Mouse (Mus musculus) gastrocnemius, postnatal 36 days (tissue): ENCODE data around the gene Slc12a7. TPM values are rescaled to one million over a fixed set of nuclear protein-coding genes. Genes with fewer than 3 reads are reported as not detected.

Source experiments
- DNase-seq, 2 experiments: peaks; one replicate each; pipeline ENCODE4 v3.0.0; 2022
- intact Hi-C: fragments of 180-260 bp; cut with DNase I; formaldehyde crosslinking; loops from one replicate; pipeline ENCODE4 v1.15.1; 2025
- total RNA-seq, 2 experiments: library from RNA; stranded (reverse); gene quantifications; 2 replicates each; pipeline ENCODE4 v1.2.3; 2021

Slc12a7 gene
- total RNA-seq, 2 experiments from 2014 or later, result 4.3 to 5.5 TPM

DNA sequence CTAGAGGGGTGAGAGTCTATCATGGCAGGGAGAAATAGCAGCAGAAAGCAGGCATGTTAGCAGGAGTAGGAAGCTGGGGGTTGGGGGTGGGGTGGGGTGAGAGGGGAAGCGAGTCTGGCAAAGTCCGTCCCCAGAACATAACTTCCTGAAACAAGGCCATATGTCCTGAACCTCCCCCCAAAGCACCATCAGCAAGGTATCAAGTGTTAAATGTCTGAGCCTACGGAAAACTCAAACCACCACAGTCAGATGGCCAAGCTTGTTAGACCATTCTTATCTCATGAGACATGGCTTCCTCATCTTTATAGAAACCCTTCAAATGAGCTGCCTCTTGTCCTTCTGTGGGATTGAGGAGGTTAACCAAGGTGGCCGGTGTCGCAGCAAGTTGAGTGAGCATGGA, 60.3 kb downstream of the Slc12a7 start:
- no peak for DNase-seq
- intact Hi-C loops, result no loop called here

DNA sequence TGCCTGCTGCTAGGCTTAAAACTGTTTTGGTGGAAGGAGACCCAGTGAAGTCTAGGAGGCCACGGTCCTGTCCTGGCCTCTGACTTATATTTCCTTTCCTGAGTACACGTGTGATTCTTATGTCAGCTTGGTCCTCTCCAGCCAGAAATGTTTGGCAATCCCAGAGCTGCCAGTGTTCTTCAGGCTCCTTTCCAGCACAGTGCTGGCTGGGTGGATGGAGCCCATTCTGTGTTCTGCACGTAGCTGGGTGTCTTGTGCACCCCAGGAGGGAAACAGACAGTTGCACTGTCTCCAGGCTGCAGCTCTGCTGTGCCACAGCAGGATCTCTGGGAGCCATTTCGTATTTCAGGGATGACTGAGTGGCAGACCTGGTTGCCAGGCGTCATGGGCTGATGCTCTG, 66.2 kb downstream of the Slc12a7 start:
- intact Hi-C loops, result no loop called here
- DNase-seq, result no peak

- intact Hi-C loops, result no loop called here
These were observed 70.7 kb downstream of the Slc12a7 start for GRCm38 (mm10) chr13:73803450-73804178.

DNA sequence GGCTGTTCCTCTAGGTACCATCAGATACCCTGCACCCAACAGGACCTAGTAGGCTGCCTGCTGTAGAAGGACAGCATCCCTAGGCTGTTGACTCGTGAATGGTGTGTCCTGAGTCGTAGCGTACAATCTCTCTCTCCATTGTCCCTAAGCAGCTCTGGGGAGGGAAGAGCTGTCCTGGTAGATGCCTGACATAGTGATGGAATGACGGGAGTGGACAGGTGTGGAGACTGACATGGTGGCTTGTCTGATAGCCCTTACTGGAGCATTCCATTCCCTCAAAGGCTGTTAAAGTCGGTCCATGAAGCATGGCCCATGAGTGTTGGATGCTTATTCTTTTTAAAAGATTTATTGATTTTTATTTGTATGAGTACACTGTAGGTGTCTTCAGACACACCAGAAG, 72.0 kb downstream of the Slc12a7 start:
- intact Hi-C loops, result no loop called here
- no peak for DNase-seq

More at GRCm38 (mm10) chr13:73803450-73804178, 70.7 kb downstream of the Slc12a7 start:
- peak; percentile 29 to 48 for DNase-seq

DNA sequence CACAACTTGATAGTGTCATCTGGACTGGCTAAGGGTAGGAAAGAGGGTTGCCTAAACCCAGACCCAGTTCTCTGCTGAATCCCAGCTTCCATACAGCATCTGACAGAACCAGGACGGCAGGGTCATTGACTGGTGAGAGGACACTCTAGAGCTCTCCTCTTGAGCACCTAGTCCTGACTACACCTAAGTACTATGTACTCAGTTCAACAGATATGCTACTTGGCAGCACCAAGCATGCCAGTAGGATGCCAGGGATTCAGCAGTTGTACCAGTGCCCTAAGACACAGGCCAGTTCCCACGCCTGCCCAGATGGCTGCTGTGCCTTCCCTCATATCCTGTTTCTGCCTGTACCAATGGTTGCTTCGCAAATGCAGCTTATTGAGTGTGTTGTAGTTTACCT, 80.0 kb downstream of the Slc12a7 start:
- intact Hi-C loops, result no loop called here
- DNase-seq, result no peak

DNA sequence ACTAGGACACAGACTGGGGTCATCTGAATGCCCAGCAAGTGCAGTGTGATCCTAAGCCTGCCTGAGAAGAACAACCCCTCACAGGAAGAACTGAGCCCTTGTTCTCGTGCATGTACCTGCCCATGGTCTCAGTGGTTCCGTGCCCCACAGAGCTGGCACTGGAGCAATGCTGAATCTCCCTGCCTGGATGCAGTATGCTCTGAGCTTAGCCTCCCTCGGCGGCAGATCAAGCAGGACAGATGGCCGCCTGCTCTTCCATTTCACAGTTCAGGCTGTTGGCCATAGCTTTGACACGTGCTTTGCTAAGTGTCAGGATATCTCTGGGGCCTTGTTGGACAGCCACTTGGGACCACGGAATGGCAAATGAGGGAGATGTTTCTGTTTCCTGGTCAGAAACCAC, 81.3 kb downstream of the Slc12a7 start:
- intact Hi-C loops, result no loop called here
- no peak for DNase-seq

DNA sequence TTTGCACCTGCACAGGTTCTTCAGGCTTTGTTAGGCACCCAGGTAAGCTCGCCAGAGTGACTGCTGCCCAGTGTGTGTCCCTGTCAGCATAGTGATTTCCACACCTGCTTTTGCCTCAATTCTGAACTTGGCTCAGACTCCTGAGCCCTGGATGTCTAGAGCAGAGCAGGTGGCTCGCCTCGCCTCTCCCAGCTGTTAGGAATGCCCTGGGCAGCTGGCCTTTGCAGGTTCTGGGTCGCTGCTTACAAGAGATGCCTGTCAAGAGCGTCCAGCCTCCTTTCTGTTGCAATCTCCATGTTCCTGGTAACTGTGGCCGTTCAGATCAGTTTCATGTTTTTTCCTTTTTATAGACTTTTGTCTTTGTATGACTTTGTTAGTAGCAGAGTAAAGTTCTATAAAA, 83.4 kb downstream of the Slc12a7 start:
- intact Hi-C loops, result no loop called here
- DNase-seq, result no peak

- intact Hi-C loops, result no loop called here
- DNase-seq, result no peak
These were observed 86.0 kb downstream of the Slc12a7 start for GRCm38 (mm10) chr13:73818921-73819320.

GRCm38 (mm10) chr13:73821251-73821650, 88.4 kb downstream of the Slc12a7 start:
- intact Hi-C loops, result loop anchor here (10.0 kb wide), 1 partner anchor 316 kb away; no protein-coding TSS in a partner anchor
- no peak for DNase-seq

DNA sequence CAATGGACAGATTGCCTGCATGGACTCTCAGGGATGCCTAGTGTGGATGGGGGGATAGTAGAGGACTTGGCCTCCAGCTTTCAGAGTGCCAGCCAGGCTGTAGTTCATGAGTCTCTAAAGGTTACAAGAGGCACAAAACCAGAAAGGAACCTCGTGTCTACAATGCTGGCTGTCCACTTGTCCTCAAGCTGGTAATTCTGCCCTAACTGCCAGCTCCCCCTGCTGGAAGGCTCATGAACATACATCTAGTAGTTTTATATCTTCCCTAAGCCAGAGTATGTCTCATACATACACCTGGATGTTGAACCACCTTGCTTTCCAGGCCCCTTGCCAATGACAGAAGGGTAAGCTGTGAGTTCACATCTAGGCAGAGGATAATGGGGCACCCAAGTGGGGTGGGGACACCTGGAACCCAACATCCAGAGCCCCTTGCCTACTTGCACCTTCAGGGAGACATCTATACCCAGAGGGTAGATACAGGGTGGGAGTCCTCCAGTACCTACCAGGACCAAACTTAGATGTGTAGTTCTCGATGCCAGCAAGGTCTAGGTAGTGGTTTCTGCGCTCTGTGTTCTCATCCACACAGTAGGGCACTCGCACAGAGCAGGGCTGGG, 89.4 kb downstream of the Slc12a7 start:
- DNase-seq, result peak in 1 of 2 experiments; percentile 59

GRCm38 (mm10) chr13:73823711-73824110, 90.8 kb downstream of the Slc12a7 start:
- intact Hi-C loops, result loop anchor here (2.0 to 10.0 kb wide), 2 partner anchors 107 to 319 kb away; no protein-coding TSS in a partner anchor
- DNase-seq, result no peak

More for the DNA sequence above, 89.4 kb downstream of the Slc12a7 start:
- intact Hi-C loops, result loop anchor here (2.0 to 10.0 kb wide), 2 partner anchors 105 to 317 kb away; no protein-coding TSS in a partner anchor

DNA sequence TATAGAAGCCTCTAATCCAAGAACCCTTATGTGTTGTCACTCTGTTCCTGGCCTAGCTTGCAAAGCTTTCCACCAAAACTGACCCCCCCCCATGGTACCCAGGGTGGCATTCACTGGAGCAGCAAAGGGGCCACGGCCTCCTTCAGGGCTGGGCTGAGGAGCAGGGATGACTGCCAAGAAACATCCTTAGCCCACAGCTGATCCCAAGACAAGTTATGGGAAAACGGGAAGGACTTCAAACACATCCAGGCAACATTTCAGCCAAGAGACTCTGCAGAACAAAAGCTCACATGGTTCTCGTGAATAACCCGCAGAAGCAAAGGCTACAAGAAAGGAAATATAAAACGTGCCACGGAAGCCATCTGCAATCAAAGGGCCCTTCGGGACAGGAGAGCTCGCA, 94.3 kb downstream of the Slc12a7 start:
- no peak for DNase-seq
- intact Hi-C loops, result loop anchor here (10.0 kb wide), 1 partner anchor 322 kb away; no protein-coding TSS in a partner anchor

DNA sequence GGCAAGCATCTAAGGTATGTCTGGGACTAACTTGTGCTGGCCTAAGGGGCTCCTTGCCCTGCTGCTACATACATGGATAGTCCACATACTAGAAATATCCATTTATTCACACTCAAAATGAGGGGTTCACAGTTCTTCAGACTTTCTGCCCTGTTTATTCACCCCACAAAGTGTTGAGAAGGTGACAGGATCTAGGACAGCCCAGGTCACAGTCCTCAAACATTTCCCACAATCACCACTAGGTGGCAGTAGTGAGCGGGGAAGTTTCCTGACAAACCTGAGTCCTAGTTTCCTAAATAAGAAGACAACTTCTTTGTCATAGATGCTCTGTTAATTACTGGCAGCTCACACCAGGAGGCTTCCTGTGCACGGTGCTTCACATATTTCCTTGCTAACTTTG, 98.6 kb downstream of the Slc12a7 start:
- intact Hi-C loops, result loop anchor here (2.0 to 10.0 kb wide), 2 partner anchors 75 to 193 kb away; no protein-coding TSS in a partner anchor
- DNase-seq, result peak in 1 of 2 experiments; percentile 38

DNA sequence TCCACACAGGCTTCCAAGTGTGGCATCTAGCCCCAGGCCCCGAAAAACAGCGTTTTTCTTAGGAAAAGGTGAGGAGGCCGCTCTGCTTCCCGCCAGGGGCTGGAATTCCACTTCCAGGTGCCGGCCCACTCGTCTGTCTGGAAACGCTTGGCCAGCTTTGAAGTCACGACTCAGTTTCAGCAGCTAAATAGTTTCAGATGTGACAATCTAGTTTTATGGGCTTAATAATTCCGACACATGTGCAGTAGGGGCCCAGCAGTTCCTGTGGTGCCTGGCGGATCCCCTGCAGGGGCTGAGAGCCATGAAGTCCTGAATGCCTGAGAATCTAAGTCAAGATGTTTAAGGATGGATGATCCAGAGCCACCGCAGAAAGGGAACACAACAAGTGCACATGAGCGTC, 100.9 kb downstream of the Slc12a7 start:
- intact Hi-C loops, result loop anchor here (10.0 kb wide), 1 partner anchor 191 kb away; no protein-coding TSS in a partner anchor

GRCm38 (mm10) chr13:73835791-73836190, 102.9 kb downstream of the Slc12a7 start:
- intact Hi-C loops, result loop anchor here (10.0 kb wide), 1 partner anchor 189 kb away; no protein-coding TSS in a partner anchor
- DNase-seq, result no peak

More for the DNA sequence above, 100.9 kb downstream of the Slc12a7 start:
- DNase-seq, result no peak

- intact Hi-C loops, result loop anchor here (10.0 kb wide), 1 partner anchor 188 kb away; no protein-coding TSS in a partner anchor
- no peak for DNase-seq
These were observed 103.6 kb downstream of the Slc12a7 start for GRCm38 (mm10) chr13:73836491-73836890.

- no peak for DNase-seq
- intact Hi-C loops, result loop anchor here (10.0 kb wide), 1 partner anchor 187 kb away; no protein-coding TSS in a partner anchor
These were observed 104.8 kb downstream of the Slc12a7 start for GRCm38 (mm10) chr13:73837708-73838107.

DNA sequence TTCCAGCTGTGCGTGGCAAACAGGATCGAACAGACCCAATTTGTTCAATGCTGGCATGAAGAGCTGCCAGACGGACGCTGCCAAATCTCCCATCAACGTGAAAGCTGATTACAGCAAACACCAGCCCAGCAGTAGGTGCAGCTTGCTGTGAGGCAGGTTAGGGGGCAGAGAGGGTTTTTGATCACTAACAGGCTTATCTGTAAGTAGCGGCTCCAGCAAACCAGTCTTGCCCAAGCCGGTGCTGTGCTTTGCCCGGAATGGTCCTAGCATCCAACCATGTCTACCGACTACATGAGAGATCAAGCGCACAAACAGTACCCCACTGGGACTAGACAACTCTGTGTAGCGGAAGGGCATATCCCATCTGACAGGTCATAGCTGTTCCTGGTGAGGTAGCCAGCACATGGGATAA, 106.2 kb downstream of the Slc12a7 start:
- intact Hi-C loops, result loop anchor here (10.0 kb wide), 1 partner anchor 186 kb away; no protein-coding TSS in a partner anchor
- DNase-seq, result no peak

- intact Hi-C loops, result loop anchor here (10.0 kb wide), 1 partner anchor 185 kb away; no protein-coding TSS in a partner anchor
- no peak for DNase-seq
These were observed 106.8 kb downstream of the Slc12a7 start for GRCm38 (mm10) chr13:73839740-73840139.

- intact Hi-C loops, result no loop called here
- DNase-seq, result no peak
These were observed 109.8 kb downstream of the Slc12a7 start for GRCm38 (mm10) chr13:73842696-73843095.
